Mouse (Mus musculus) heart, embryonic 11.5 days (tissue): ENCODE data around the gene Pdzrn3. TPM values are rescaled to one million over a fixed set of nuclear protein-coding genes. Genes with fewer than 3 reads are reported as not detected.
A peak's percentile ranks its signal among the peaks of the same experiment; 100 is the strongest.

Experiments
- ATAC-seq: fragments of 200-750 bp; cut with Nextera tagmentation; replicated peaks from 2 replicates; pipeline ENCODE4 v1.8.0; 2017; ENCODE audit warnings: moderate library complexity; ENCODE audit not compliant: insufficient number of reproducible peaks, low FRiP score, low TSS enrichment
- H3K27ac ChIP-seq: fragments of 300-500 bp; sonication (generic); 2 replicates; pipeline ENCODE4 v1.5.1; 2014; ENCODE audit warnings: mild to moderate bottlenecking, low read depth, low read length
- H3K27me3 ChIP-seq: fragments of 300-500 bp; sonication (generic); 2 replicates; pipeline ENCODE4 v1.6.1; 2014; ENCODE audit warnings: mild to moderate bottlenecking, low read length, mixed read lengths; ENCODE audit not compliant: control insufficient read depth, insufficient read depth
- H3K36me3 ChIP-seq: fragments of 300-500 bp; sonication (generic); 2 replicates; pipeline ENCODE4 v1.6.1; 2014; ENCODE audit warnings: mild to moderate bottlenecking, low read length, moderate library complexity, mixed read lengths; ENCODE audit not compliant: control insufficient read depth, insufficient read depth
- H3K4me1 ChIP-seq: fragments of 300-500 bp; sonication (generic); 2 replicates; pipeline ENCODE4 v1.6.1; 2014; ENCODE audit warnings: low read length; ENCODE audit not compliant: control insufficient read depth, insufficient read depth
- H3K4me2 ChIP-seq: fragments of 300-500 bp; sonication (generic); 2 replicates; pipeline ENCODE4 v1.6.1; 2014; ENCODE audit warnings: mild to moderate bottlenecking, moderate library complexity
- H3K4me3 ChIP-seq: fragments of 300-500 bp; sonication (generic); 2 replicates; pipeline ENCODE4 v1.5.1; 2014; ENCODE audit warnings: low read depth, low read length
- H3K9ac ChIP-seq: fragments of 300-500 bp; sonication (generic); 2 replicates; pipeline ENCODE4 v1.6.1; 2014; ENCODE audit warnings: mild to moderate bottlenecking, low read depth, low read length, moderate library complexity
- H3K9me3 ChIP-seq: fragments of 300-500 bp; sonication (generic); replicated peaks from 2 replicates; pipeline ENCODE4 v1.6.1; 2016; ENCODE audit warnings: low read length; ENCODE audit not compliant: control insufficient read depth
- WGBS: fragments of 180-500 bp; shearing (Covaris S2); extraction: QIAGEN DNeasy Blood & Tissue Kit; methylation state at CpG from one replicate; pipeline ENCODE4 v1.1.7; 2014; ENCODE audit not compliant: insufficient replicate concordance; 5-methylcytosine and 5-hydroxymethylcytosine counted together
- polyA plus RNA-seq: library from polyadenylated mRNA; unstranded; fragments of >200 nt; fragmentation: Nextera tagmentation; extraction: Ambion mirVana; gene quantifications from 2 replicates; pipeline ENCODE4 v1.2.1, GENCODE M21; 2014

Pdzrn3 gene
- polyA plus RNA-seq, 1 experiment from 2014 or later: 10.5 TPM

DNA sequence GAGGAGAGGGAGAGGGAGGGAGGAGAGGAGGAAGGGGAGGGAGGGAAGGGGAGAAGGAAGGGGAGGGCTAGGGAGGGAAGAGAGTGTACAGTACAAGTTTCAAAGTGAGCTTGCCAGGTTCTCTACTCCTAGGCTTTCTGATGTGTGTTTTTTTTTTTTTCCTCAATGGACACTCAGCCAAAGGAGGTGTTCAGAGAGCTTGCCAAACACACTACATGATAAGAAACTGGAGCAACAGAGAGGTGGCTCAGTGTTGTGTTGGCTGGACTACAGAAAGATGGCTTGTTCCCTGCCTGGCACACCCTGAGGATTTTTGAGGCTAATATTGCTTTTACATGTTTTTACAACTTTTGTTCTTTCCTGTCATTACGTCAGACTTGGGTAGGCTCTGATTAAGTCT is 26.6 kb downstream of the Pdzrn3 start:
- no peak overlapping the region for H3K4me3 ChIP-seq
- no peaks in the 10 kb centered on the region for H3K27me3 ChIP-seq
- H3K4me2 ChIP-seq: no peak overlapping the region
- H3K4me1 ChIP-seq: peaks cover 36% of the 10 kb centered on the region
- peak overlapping the region; percentile 71; the same call in 1 of the 2 replicates for H3K27ac ChIP-seq
- no peaks in the 10 kb centered on the region for H3K9me3 ChIP-seq
- WGBS: 48% methylated on average over 1 of the region's 1 CpGs
- no peak overlapping the region for H3K9ac ChIP-seq
- no peak; the same call in 1 of the 2 replicates for ATAC-seq
- H3K36me3 ChIP-seq: no peaks in the 10 kb centered on the region

DNA sequence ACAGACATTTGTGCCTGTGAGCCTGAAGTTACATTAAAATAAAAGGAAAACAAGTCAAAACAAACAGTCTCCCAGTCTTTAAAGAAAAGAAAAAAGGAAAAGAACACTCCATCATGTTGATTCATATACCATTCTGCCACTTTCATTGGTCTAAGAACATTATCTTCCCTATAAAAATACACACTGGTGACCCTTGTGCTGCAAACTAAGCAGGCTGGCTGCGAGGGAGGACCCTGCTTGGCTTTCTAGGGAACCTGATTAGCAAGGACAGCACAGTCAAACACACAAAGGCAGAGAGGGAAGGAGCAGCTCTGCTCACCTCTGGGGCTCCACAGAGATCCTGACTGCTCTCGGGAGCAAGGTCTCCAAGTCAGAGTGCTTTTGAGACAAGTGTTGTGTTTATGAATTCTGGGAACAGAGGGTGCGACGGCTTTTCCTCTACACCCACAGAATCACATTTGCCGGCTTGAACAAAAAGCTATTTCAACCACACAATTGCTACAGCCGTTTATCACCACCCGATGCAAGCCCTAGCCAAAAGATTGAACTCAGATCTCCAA is 27.2 kb downstream of the Pdzrn3 start:
- ATAC-seq: no peak
- Histone ChIP-seq H3K27me3 (no peaks in the 10 kb centered on the region), H3K9me3 (no peaks in the 10 kb centered on the region), H3K36me3 (no peaks in the 10 kb centered on the region), H3K9ac (peak overlapping the region; percentile 56; the same call in 1 of the 2 replicates), H3K4me3 (no peak overlapping the region), H3K4me1 (peaks cover 34% of the 10 kb centered on the region), H3K4me2 (peak overlapping the region; percentile 24; the same call in 1 of the 2 replicates), H3K27ac (peak overlapping the region; percentile 71)
- WGBS: 29% methylated on average over 7 of the region's 7 CpGs

DNA sequence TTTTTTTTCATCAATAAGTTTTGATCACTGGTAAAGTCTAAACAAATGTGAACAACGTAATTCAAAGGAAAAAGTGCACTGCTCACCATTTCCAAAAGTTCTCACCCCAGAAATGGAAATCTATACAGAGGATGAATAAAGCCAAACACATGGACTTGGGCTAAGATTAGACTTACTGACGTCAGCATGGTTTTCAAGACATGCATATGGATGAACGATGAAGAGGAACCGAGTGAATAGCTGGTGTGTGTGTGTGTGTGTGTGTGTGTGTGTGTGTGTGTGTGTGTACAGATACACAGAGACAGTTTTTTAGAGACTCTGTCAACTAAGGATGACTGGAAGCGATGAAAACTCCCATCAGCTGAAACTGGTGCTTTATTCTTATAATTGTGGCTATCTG is 29.2 kb downstream of the Pdzrn3 start:
- no peaks in the 10 kb centered on the region for H3K36me3 ChIP-seq
- H3K4me3 ChIP-seq: no peak overlapping the region
- ATAC-seq: no peak
- no peak overlapping the region for H3K4me2 ChIP-seq
- no peaks in the 10 kb centered on the region for H3K27me3 ChIP-seq
- H3K9me3 ChIP-seq: no peaks in the 10 kb centered on the region
- 78% methylated on average over 5 of the region's 5 CpGs for WGBS
- H3K4me1 ChIP-seq: peaks cover 32% of the 10 kb centered on the region
- no peak overlapping the region for H3K9ac ChIP-seq
- H3K27ac ChIP-seq: no peak overlapping the region

DNA sequence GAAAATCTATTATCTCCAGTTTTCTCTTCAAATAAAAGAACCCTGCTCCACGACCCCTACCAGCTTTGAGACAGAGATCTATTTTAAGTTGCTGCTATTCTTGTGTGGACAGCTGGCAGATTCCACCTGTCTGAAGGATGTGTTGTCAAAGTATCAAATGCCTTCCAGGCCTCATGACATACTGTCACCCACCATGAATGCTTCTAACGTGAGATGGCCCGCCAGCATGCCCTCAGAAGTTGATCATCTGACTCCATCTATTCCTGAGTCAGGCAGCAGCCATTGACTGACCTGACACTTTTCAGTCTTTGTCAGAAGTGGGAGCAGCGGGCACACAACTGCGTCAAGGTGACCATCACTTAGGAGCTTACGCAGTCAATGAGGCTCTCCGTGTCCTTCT is 37.6 kb downstream of the Pdzrn3 start:
- 56% methylated on average over 7 of the region's 7 CpGs for WGBS
- ATAC-seq: no peak
- Histone ChIP-seq H3K27ac (peak overlapping the region; percentile 15; the same call in 1 of the 2 replicates), H3K9ac (no peak overlapping the region), H3K4me2 (no peak overlapping the region), H3K36me3 (no peaks in the 10 kb centered on the region), H3K27me3 (no peaks in the 10 kb centered on the region), H3K9me3 (no peaks in the 10 kb centered on the region), H3K4me1 (peaks cover 31% of the 10 kb centered on the region), H3K4me3 (no peak overlapping the region)

DNA sequence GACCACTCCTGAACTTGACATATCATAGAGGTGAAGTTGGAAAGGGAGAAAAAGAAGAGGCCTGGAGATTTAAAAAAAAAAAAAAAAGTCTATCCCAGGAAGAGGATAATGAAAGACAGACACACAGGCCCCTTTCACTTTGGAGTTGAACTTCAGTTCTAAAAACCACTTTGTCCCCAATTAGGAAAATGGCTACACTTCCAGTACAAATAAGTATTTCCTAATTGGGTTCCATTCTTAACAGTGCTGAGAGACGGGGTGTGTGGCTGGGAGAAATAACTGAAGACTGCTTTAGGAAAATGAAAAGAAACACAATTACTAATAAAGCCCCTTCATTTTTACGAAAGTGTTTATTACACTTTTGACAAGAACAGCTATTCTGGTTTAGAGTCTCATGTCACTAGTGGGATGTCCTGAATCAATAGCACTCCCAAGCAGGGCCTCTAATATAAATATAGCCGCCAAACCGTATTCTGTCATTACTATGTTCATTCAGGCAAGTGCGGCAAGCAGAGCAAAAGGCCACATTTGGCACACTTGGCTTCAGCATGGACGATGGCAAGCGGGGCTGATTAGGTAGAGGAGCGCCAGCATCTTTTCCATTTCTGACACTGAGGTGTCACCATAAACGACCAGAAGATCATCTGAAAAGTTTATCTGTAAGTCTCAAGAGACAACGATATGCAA is 39.7 kb downstream of the Pdzrn3 start:
- Histone ChIP-seq H3K27ac (no peak overlapping the region), H3K27me3 (no peaks in the 10 kb centered on the region), H3K36me3 (no peaks in the 10 kb centered on the region), H3K4me3 (no peak overlapping the region), H3K4me1 (peaks cover 39% of the 10 kb centered on the region), H3K9me3 (no peaks in the 10 kb centered on the region), H3K9ac (no peak overlapping the region), H3K4me2 (no peak overlapping the region)
- WGBS: 81% methylated on average over 10 of the region's 10 CpGs
- ATAC-seq: no peak

DNA sequence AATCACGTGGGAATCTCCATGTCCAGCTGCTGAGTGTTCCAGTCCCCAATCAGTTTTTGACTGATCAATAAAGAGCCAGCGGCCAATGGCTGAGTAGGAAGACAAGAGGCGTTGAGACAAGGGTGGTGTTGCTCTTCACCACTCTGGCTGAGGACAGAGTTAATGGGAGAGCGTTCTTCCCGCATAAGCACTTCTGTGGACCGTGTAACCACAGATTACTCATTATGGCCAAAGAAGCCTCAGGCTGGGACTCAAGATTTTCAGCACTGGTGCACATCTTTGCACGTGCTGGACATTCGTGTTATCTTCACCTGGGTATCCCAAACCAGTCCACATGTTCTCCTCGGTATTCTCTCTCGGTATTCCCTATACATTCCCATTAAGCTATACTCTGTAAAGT is 41.0 kb downstream of the Pdzrn3 start:
- peaks cover 46% of the 10 kb centered on the region for H3K4me1 ChIP-seq
- H3K9me3 ChIP-seq: no peaks in the 10 kb centered on the region
- no peaks in the 10 kb centered on the region for H3K27me3 ChIP-seq
- WGBS: 77% methylated on average over 10 of the region's 10 CpGs
- no peak for ATAC-seq
- H3K27ac ChIP-seq: no peak overlapping the region
- H3K9ac ChIP-seq: no peak overlapping the region
- no peaks in the 10 kb centered on the region for H3K36me3 ChIP-seq
- no peak overlapping the region for H3K4me3 ChIP-seq
- H3K4me2 ChIP-seq: no peak overlapping the region

DNA sequence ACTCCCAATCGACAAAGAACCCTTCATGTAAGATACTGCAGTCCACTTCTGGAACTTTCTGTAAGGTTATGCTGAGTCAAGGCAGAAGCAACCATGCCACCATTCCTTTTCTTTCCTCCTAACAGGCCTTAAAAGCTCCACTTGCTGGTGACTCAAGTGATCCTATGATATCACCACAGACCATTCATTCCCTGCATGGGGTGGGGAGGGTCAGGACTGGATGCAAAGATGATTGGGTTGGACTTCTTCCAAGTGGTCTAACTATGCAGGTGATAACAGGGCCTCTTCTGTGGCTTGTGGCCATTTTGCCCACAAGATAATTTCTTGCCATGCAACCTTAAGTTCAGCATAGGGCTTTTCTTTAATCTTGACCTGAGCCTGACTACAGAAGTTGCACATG is 42.0 kb downstream of the Pdzrn3 start:
- no peaks in the 10 kb centered on the region for H3K9me3 ChIP-seq
- H3K4me3 ChIP-seq: no peak overlapping the region
- H3K27me3 ChIP-seq: no peaks in the 10 kb centered on the region
- ATAC-seq: no peak
- H3K27ac ChIP-seq: no peak overlapping the region
- H3K4me1 ChIP-seq: peaks cover 52% of the 10 kb centered on the region
- WGBS: 75% methylated on average over 1 of the region's 1 CpGs
- H3K4me2 ChIP-seq: no peak overlapping the region
- no peak overlapping the region for H3K9ac ChIP-seq
- H3K36me3 ChIP-seq: no peaks in the 10 kb centered on the region

DNA sequence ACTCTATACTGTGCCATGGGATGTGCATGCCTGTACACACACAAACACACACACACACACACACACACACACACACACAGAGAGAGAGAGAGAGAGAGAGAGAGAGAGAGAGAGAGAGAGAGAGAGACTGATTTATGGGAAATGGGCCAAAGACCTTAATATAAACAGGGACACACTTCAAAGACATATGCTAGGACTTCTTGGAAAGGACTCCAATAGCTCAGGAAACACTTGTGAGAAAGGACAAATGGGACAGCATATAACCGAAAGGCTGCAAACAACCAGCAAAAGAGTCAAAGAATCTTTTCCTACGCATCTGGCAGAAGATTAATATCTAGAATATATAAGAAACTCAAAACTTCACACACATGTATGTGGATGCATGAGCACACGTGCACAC is 43.2 kb downstream of the Pdzrn3 start:
- H3K27me3 ChIP-seq: no peaks in the 10 kb centered on the region
- no peaks in the 10 kb centered on the region for H3K36me3 ChIP-seq
- no peak overlapping the region for H3K4me2 ChIP-seq
- no peaks in the 10 kb centered on the region for H3K9me3 ChIP-seq
- WGBS: 82% methylated on average over 3 of the region's 3 CpGs
- no peak overlapping the region for H3K4me3 ChIP-seq
- peaks cover 56% of the 10 kb centered on the region for H3K4me1 ChIP-seq
- H3K27ac ChIP-seq: no peak overlapping the region
- no peak overlapping the region for H3K9ac ChIP-seq
- ATAC-seq: no peak

DNA sequence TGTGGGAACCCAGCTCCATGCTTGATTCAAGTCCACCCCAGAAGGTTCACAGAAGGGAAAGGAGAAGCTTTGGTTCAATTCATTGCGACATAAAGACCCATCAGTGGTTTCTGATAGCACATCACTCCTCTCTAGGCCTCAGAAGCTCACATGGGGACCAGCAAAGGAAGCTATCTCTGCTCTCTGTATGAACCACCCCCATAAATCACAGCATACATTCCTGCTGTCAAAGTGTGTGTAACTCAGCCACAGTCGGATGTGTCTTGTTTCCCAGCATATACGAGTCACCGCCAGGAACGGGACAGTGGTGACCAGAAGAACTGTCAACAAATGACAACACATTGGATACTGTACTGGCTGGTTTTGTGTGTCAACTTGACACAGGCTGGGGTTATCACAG is 47.3 kb downstream of the Pdzrn3 start:
- no peak for ATAC-seq
- Histone ChIP-seq H3K9me3 (no peaks in the 10 kb centered on the region), H3K4me3 (no peak overlapping the region), H3K27ac (peak overlapping the region; percentile 73; the same call in 1 of the 2 replicates), H3K4me2 (no peak overlapping the region), H3K9ac (no peak overlapping the region), H3K27me3 (no peaks in the 10 kb centered on the region), H3K4me1 (peaks cover 60% of the 10 kb centered on the region), H3K36me3 (no peaks in the 10 kb centered on the region)
- 19% methylated on average over 5 of the region's 5 CpGs for whole genome bisulfite sequencing
